Mouse (Mus musculus): ENCODE measurements at regions not wholly inside any gene's neighbourhood (a gene's known extent, or its start where the extent isn't known, plus 50 kb on each side); places are given as distances from the start of the nearest gene placed in this dataset.

DNA sequence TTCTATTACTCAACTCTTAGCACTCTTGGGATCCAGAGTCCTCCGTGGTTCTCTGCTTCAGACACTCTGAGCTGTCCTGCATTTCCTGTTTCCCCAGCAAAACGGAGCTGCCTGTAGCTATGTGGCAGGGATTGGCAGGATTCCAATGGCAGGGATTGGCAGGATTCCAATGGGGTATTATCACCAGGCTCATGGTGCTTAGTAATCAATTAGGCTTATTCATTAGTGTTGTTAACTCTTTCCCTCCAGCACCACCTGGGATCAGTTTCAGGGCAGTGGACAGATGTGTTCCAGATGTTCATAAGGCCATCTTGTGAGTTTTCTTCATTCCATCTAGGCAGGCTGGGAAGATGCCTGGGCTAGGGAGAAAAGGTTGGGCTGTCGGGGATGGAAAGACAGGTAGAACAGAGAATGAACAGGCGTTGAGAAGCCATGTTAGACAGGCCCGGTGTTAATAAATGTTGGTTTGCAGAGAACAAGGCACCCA lies 163.5 kb downstream of the Emp1 start:
- DNase-seq: no peak

DNA sequence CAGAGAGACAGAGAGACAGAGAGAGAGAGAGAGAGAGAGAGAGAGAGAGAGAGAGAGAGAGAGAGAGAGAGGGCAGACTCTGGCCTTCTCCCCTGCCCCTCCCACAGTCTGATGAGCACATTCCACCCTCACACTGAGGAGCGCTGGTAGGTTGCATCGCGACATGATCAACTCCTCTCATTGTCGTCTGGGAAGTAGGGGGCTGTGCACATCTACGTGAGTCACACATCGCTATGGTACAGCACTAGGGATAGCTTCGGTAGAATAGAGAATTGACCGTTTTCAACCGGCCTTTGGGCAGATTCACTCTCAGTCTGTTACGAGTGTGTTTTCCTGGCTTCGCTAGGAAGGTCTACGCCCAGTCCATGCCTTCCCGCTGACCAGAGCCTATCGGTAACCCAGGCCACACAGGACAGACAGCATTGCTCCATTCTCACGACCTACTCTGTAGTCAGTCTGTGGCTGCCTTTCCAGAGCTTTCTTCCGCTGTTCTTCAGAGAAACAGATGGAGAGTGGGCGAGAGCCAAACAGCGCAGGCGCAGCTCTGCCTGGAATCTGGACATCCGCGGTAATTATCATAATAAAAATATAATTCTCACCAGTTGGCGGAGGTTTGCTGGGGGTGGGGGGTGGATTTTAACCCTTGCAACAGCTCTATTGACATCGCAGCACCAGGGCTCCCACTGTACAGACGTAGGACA lies 164.3 kb downstream of the Emp1 start:
- DNase-seq: no peak

DNA sequence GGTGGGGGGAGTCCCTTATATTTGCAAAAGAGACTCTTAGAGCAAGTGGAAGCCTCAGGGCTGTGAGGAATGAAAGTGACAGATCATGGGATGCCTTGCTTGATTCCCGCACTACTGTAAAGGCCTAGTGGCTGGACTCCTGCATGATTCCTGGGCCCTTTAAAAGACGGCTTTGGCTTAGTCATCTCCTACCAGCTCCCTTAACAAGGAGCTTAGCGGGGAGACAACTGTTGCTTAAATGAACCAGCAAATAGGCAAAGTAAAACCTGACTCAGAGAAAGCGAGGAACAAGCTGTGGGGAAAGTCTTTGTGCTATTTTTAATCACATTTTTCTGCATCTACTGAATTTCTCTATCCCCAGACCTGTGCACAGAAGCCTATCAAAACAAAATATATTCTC lies 165.5 kb downstream of the Emp1 start:
- no peak for DNase-seq

DNA sequence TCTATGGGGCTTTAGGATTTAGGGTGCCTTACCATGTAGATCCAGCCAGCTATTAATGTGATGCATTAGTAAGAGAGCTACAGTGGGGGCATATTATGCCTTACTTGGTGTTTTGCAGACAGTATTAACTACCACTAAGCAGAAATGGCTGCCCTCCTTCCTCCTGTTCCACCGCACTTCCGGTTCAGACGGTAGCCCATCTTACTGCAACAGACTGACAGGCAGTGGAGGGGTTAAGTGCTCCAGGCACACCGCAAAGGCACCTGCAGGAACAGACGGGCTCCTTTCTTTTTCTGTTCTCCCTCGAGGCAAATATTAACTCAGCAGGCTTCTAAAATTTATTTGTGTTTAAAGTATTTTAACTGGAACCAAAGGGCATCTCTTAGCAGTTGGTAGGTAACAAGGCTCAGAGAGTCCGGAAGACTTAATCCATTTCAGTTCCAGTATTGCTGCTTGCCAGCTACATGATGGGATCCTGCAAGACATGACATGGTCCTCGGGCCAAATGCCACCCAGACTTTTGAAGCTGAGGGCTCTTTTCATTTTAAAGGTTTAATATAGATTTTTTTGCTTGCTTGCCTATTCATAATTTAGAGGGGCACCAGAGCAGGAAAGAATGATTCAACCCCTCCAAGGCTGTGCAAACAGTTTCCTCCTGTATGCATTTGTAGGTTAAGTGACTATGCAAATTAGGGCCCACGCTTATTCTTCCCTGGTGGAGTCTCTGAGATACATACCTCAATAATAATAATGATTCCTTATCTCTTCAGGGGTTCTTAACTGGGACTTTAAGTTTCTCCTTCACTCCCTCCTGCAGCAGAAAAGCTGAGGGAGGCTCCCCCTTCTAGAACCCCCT lies 177.7 kb downstream of the Emp1 start:
- DNase-seq: no peak

DNA sequence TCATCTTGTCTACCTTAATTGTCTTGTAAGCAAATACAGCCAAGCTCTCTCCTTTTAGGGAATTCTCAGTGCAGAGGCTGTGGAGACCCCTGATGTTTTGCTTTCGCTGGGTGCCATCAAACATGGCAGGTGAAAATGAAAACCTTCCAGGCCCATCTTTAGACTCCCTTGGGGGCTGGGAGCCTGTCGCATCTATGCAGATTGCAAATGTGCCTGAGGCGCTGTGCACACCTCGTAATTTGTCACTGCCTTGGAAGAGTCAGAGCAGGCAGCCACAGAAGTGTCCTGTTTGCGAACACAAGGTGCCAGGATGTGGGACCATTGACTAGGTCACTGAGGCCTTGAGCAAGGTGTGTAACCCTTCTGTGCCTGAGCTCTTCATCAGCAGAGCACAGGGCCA lies 179.2 kb downstream of the Emp1 start:
- no peak for DNase-seq

DNA sequence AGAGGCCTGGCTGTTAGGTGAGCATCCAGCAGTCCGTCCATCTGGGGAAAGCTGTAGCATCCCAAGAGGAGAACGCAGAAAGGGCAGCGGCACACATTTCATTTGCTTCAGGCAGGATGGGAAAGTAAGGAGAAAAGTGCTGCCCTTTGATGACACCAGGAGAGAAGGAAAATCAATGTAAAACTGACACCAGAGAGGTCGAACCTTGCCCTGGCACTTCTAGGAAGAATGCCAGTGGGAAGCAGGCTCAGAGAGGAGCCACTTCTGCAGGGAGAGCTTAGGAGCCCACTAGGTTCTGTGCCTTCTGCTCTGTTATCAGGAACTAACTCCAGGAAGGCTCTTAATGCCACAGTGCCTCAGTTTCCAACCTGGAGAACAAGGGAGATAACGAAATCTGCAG lies 180.0 kb downstream of the Emp1 start:
- no peak for DNase-seq

DNA sequence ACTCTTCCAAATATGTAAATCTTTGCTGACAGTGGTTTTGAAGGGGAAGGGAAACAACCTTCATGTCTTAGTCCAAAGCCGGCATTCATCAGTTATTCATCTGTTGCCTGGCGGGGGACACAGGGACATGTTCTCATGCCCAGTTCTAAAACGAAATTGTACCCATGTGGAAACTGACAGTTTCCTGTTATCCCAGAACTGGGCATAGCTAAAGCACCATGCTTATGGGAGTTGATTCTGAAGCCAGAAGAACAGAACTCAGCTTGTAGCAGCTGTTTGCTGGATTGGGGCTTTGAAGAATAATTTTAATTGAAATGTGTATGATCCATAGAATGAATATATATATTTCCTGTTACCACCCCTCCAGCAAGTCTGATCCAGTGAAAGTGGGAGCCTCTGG lies 181.0 kb downstream of the Emp1 start:
- no peak for DNase-seq

DNA sequence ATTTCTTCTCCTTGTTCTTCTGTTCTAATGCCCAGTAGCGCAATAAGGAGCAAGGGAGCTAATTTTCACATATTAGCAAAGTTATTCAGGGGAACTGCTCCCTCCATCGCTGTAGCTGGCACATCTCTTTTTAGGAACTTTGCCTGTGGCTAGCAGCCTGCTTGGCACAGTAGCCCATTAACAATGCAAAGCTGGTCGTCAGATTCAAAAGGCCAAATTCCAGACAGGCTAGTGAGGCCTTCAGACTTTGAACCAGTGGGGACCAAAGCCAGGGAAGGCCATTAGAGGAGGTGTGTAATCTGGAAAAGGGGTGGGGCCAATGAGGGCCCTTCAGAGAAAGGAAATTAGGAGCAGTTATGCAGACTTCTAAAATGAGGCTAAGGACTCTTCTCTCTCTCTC lies 181.5 kb downstream of the Emp1 start:
- no peak for DNase-seq

DNA sequence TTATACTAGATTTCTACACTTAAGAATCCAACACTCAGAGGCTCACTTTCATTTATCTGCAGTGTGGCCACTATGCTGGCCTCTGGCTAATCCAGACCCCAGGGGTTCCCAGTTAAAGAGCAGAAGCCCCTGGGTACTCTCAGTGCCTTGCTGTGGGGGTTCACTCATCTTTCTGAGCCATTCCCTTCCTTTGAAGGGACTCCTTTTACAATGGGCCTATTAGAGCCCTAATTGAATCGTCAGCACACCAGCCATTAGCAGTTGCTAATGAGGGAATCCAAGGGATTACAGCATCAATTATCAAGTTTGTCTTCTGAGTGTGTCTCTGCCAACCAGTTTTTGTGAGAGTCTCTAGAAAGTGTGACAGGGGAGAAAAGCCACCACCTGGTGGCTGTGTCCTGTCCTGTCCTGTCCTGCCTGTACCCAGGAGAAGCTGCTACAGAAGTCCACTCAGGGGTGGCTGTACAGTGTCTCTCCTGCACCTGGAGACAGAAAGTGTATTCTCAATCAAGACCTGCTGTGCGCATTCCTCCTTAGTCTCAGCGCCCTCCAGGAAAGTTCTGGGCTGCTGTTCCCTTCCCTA lies 188.1 kb downstream of the Emp1 start:
- no peak for DNase-seq

DNA sequence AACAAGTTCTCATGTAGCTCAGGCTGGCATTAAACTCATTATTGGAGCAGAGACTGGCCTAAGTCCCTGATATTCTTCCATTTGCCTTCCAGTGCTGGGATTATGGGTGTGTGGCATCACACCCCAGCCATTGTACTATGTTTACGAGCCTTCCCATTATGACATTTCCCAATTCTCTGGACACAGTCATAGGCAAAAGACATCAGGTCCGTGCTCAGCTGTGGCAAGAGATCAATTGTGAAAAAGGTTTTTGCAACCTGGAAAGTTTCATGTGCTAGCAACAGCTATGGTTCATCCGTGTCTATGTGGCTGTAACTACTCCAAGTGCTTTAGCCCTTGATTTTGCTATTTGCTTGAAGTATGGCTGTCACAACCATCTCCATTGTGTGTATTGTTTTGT lies 190.1 kb downstream of the Emp1 start:
- no peak for DNase-seq

DNA sequence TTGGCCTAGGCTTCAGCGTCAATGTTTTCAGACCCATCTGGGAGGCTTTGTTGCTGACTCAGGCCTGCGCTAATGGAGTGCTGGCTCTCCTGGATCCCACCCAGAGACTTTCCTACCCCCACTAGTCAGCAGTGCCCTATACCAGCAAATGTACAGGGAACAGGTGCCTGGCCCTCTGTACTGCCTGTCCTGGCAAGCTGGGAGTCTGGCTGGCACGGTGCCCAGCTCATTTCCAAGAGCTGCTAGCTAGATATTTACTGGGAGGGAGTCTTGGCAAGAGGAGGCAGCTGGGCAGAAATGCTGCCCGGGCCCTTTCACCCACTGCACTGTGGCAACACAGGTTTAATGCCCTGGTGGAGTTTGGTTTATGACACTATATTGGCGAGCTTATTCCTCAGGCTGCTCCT lies 197.2 kb downstream of the Emp1 start:
- peak; percentile 73 for DNase-seq

DNA sequence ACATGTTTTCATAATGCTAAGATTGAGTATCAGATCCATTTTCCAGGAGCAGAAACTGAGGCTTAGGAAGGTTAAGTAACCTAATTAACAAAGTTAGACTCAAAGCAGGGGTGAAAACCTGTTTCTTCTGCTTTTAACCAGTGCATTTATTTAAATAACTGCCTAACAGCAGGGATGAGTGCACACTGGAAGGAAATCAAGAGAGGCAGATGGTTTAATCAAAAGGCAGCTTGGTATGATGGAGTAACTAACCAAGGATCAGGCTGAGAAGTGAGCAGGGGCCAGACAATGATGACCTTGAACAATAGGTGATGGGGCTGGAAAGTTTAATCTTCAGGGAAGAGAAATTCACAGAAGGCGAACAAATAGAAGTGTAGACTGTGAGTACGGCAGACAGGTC lies 199.9 kb downstream of the Emp1 start:
- no peak for DNase-seq

DNA sequence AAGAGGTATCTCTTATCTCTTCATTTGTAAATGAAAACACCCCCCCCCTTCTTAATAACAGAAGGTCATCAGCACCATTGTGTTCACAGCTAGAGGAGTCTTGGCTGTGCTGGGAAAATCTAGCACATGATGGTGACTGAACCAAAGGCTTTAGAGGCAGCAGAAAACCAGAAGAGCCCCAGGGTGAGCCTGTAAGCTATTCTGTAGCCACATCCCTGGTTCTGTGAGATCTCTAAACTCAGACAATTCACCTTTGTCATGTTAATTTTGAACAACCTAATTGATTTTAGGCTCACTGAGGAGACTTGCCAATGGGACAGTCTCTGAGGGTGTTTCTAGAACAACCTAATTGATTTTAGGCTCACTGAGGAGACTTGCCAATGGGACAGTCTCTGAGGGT lies 201.4 kb downstream of the Emp1 start:
- DNase-seq: no peak

DNA sequence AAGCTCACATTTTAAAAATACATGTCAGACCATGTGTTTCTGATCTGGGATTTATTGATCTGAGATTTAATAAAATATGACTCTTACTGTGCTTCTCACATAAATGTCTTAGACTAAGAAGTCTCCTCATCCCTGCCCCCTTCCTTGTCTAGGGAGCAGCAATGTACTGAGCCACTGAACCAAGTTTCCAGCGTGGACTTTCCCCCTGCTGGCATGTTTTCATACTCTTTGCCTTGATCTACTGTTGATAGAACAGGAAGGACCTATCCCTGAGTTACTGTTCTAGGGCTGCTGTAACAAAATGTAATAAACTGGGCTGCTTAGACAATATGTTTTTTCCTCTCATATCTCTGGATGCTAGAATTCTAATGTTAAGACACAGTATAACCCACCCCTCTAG lies 206.7 kb downstream of the Emp1 start:
- DNase-seq: no peak

DNA sequence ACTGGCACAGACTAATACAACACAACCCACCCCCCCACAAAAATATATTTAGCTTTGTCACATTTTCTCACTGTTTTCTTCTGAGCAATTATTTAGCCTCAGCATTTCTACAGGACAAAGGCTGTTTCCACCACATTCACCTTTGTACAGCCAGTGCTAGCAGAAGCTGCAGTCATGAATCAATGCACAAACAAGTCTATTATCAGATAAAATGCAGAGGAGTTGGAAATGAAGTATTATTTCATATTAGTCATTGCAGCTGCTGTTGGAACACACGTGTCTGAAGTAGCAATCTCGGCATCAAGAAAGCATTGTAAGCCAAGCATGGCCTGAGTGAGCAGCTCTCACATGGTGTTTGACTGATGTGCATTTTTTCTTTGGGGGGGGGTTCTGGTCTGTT lies 212.9 kb downstream of the Emp1 start:
- DNase-seq: no peak

DNA sequence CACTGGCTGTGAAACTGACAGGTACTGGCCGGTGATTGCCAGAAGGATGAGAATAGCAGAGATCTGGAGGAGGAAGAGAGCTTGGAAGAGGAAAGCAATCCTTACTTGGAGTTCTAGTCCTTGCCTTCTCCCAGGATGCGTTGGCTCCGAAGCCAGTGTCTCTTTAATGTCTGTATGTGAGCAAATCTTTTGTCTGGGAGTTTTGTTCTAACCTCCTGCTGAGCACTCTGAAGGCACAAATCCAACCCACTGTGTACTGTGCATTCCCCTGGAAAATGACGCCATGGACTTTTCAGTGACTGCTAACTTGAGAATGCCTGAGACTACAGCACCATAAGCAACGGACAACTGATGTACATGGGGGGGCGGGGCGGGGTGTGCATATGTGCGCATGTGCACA lies 216.4 kb downstream of the Emp1 start:
- no peak for DNase-seq

DNA sequence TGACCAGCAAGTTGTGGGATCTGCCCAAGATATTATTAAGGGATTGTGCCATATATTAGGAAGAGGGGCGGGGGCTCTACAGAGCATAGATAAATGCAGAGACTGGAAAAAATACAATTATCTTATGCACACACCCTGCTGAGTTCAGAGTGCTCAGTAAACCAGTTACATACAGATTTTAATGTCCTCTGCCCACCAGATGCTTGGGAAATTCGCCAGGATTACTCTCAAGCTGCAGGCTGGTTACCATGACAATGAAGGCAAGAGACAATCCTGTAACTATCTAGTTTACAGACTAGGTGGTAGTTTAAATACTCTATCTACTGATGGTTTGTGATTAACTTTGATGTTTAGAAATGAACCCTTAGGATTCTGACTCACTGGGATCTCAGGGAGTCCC lies 220.2 kb downstream of the Emp1 start:
- DNase-seq: no peak

DNA sequence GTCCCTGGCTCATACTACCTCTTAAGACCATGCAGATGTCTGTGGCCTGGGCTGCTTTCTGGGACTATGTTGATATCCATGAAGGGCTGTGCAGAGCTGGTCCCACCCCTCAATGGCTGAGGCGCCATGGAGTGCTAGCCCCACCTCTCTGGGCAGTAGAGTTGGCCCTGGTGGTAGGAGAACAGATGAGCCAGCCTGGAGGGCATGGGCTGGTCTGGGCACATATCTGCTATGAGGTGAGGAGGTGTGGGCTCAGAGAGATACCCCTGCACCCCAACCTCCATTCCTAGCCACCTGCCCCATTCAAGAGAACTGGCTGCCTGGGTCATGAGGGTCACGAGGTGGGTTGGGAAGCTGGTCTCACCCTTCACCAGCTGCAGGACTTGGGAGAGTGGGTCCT lies 222.4 kb downstream of the Emp1 start:
- DNase-seq: no peak

DNA sequence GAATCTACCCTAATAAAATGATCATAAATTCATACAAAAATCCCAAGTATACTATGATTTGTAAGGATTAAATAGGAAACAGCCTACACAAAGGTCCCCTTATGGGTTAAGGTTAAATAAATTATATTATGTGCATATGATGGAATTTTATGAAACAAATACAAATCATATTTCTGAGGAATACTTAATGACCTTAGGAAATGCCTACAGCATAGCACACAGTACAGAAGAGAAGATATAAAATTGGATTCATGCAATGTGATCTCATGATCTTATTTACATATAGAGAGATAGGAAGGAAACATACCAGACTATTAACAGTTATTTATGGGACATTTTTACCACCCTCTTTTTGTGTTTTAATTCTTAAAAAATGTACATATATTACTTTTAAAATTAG lies 227.7 kb downstream of the Emp1 start:
- no peak for DNase-seq

DNA sequence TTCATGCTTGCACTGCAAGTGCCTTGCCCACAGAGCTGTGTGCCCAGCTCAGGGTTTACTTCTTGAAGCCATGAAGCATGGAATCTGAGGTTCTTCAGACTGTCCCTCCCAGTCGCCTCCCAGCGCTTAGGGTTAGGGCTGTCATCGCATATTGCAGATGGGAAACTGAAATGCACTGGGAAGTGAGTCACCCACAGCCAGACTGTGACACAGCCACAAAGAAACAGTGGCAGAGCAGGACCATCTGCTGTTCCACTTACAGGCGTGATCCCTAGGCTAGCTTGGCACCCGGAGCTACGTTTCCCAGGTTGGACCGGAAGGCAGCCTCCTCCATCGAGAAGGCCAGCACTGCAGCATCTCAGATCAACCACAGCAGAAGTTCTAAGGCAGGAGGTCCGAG lies 228.7 kb downstream of the Emp1 start:
- DNase-seq: no peak

DNA sequence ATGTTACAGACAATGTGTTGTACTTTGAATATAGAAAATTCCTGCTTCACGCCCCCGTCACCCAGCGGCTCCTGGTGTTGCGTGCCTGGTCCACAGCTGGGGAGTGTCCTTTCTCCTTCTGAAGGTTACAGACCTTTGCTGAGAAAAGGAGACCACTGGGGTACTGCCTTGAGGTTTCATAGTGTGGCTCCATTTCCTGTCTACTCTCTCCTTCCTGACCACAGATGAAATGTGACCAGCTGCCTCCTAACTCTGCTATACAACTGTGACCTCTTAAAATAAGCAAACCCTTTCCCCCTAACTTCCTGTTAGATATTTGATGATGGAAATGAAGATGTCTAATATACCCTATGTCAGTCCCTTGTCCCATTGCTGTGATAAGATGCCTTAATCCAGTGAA lies 234.0 kb downstream of the Emp1 start:
- DNase-seq: no peak

DNA sequence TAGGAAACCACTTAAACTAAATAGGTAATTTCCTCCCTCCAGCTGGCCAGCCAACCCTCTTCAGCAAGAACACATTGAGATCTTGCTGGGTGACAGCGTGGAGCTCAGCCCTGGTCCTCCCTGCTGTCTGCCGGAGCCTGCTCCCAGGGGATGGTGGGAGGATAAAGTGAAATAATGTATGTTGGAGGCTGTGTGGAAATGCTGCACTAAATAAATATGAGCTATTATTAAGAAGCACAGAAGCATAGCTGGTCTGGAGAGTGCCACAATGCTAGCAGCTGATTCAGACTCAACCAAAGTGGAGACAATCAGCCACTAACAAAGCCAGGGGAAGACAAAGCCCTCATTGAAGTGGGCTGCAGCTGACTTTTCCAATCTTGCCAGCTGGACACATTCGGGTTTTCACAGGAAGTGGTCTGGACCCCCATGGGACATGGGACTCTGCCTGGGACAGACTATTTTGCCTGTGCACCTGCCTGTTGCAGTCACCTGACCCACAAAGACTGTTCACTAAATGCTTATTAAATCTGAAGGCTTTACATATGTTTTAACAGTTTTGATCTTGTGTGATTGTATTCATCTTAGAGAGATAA lies 248.3 kb downstream of the Emp1 start:
- no peak for DNase-seq

DNA sequence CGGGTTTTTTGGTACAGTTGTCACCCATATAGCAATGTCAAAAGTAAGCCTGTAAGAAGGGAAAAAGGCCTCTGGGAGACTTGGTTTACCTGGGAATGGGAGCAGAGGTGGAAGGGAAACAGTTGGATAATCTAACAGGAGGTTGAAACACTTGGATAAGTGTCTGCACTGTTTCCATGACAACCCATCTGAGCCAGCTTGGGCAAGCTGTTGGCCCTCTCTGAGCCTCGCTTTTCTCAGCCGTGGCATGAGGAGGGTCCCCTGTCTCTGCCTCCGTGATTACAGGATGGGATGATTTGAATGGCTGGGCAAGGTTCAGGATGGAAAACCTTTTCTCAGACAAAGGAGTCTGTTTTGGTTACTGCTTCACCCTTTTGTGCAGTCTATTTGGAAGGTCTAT lies 265.6 kb downstream of the Emp1 start:
- DNase-seq: no peak
